Mouse (Mus musculus): ENCODE results near the gene Rnf31.

GRCm38 (mm10) chr14:55575711-55576110 is 15.8 kb upstream of the Rnf31 start:
- TF ChIP-seq EP300 (IDR thresholded peaks at IDR 0.05; ENCODE audit: low read depth) (no peak), CTCF (IDR thresholded peaks at IDR 0.05; ENCODE audit: low read depth) (no peak)
